Mouse (Mus musculus) C2C12 (cell line): Measurements from ENCODE around the gene Kctd6.

Experiments
- CEBPB ChIP-seq: IDR thresholded peaks from one replicate; pipeline ENCODE4 v1.6.1; 2011; ENCODE audit warnings: low read depth, mild to moderate bottlenecking, control low read depth, moderate library complexity
- CTCF ChIP-seq: IDR thresholded peaks from one replicate; pipeline ENCODE4 v1.5.1; 2011; ENCODE audit not compliant: control insufficient read depth, insufficient read depth, insufficient read length
- MAX ChIP-seq: IDR thresholded peaks from one replicate; pipeline ENCODE4 v1.6.1; 2011; ENCODE audit warnings: mild to moderate bottlenecking, control low read depth
- MYOD1 ChIP-seq: IDR thresholded peaks from one replicate; pipeline ENCODE4 v1.6.1; 2011; ENCODE audit warnings: low read depth; ENCODE audit not compliant: control insufficient read depth, insufficient read length
- MYOG ChIP-seq: IDR thresholded peaks from one replicate; pipeline ENCODE4 v1.6.1; 2011; ENCODE audit not compliant: control insufficient read depth, insufficient read length; ENCODE audit errors: extremely low read depth
- USF1 ChIP-seq: IDR thresholded peaks from one replicate; pipeline ENCODE4 v1.6.1; 2011; ENCODE audit warnings: low read depth, mild to moderate bottlenecking, control low read depth, moderate library complexity

GRCm38 (mm10) chr14:8257521-8258334 lies 43.8 kb downstream of the Kctd6 start:
- TF ChIP-seq CTCF, result no peak
- no peak for TF ChIP-seq MAX
- no peak for TF ChIP-seq USF1
- no peak for TF ChIP-seq MYOG
- no peak for TF ChIP-seq MYOD1
- no peak for TF ChIP-seq CEBPB
